Mouse (Mus musculus) bone marrow, adult 2 months (tissue): ENCODE data around the gene Tamm41.

Source experiments
- CTCF ChIP-seq: fragments of 200-500 bp; IDR thresholded peaks from 2 replicates; pipeline ENCODE4 v1.5.1; 2011; ENCODE audit warnings: low read length, control low read depth; ENCODE audit not compliant: control insufficient read depth, insufficient read depth
- POLR2A ChIP-seq: fragments of 200-500 bp; IDR thresholded peaks from 2 replicates; pipeline ENCODE4 v1.6.1; 2011; ENCODE audit warnings: low read depth, mild to moderate bottlenecking, control low read depth, low read length, borderline replicate concordance; ENCODE audit not compliant: control insufficient read depth

DNA sequence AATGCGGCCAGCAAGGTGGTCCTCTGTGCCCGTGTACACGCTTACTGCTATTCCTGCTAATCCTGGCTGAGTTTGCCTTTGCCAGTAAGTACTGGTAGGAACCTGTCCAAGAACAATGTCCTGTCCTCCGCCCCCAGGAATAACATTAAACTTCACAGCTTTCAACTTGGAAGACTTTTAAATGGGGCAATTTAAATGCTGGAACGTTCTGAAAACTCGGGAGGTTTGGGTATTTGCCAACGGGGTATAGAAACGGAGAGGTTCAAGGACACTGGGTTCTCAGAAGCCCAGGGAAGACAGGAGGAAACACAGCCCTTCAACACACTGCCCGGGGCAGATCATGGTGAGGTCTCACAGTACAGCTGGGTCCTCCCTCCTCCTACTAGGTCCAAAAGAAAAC lies 14.8 kb downstream of the Tamm41 start:
- no peak for TF ChIP-seq CTCF
- TF ChIP-seq POLR2A: no peak
